Mouse (Mus musculus) forebrain, embryonic 14.5 days (tissue): ENCODE results near the gene Tas1r2. TPM values are rescaled to one million over a fixed set of nuclear protein-coding genes. Genes with fewer than 3 reads are reported as not detected.

Experiments used
- ATAC-seq: fragments of 200-750 bp; cut with Nextera tagmentation; 2 replicates; pipeline ENCODE4 v1.8.0; 2017; ENCODE audit warnings: mild to moderate bottlenecking, moderate library complexity
- DNase-seq: peaks from one replicate; pipeline ENCODE4 v3.0.0-alpha.2; 2015; ENCODE audit warnings: low spot score
- H3K27ac ChIP-seq: fragments of 300-500 bp; sonication (generic); 2 replicates; pipeline ENCODE4 v1.5.1; 2014; ENCODE audit warnings: low read depth, mild to moderate bottlenecking, control low read depth, low read length, moderate library complexity
- H3K27me3 ChIP-seq: fragments of 300-500 bp; sonication (generic); replicated peaks from 2 replicates; pipeline ENCODE4 v1.6.1; 2014; ENCODE audit warnings: low read length, control low read depth, mixed read lengths; ENCODE audit not compliant: control insufficient read depth, insufficient read depth
- H3K36me3 ChIP-seq: fragments of 300-500 bp; sonication (generic); 2 replicates; pipeline ENCODE4 v1.6.1; 2014; ENCODE audit warnings: low read length, control low read depth; ENCODE audit not compliant: control insufficient read depth, insufficient read depth
- H3K4me1 ChIP-seq: fragments of 300-500 bp; sonication (generic); 2 replicates; pipeline ENCODE4 v1.6.1; 2014; ENCODE audit warnings: antibody characterized with exemption, low read length, control low read depth; ENCODE audit not compliant: control insufficient read depth, insufficient read depth
- H3K4me2 ChIP-seq: fragments of 300-500 bp; sonication (generic); 2 replicates; pipeline ENCODE4 v1.6.1; 2014; ENCODE audit warnings: mild to moderate bottlenecking, control low read depth, low read length
- H3K4me3 ChIP-seq: fragments of 300-500 bp; sonication (generic); 2 replicates; pipeline ENCODE4 v1.5.1; 2014; ENCODE audit warnings: low read depth, low read length, control low read depth
- H3K9ac ChIP-seq: fragments of 300-500 bp; sonication (generic); 2 replicates; pipeline ENCODE4 v1.6.1; 2014; ENCODE audit warnings: mild to moderate bottlenecking, low read length, control low read depth, moderate library complexity
- H3K9me3 ChIP-seq: fragments of 300-500 bp; sonication (generic); replicated peaks from 2 replicates; pipeline ENCODE4 v1.6.1; 2016; ENCODE audit warnings: low read length, control low read depth, mixed read lengths; ENCODE audit not compliant: control insufficient read depth
- WGBS: fragments of 180-500 bp; shearing (Covaris S2); extraction: QIAGEN DNeasy Blood & Tissue Kit; methylation state at CpG from one replicate; pipeline ENCODE4 v1.1.7; 2014; 5-methylcytosine and 5-hydroxymethylcytosine counted together
- polyA plus RNA-seq: library from polyadenylated mRNA; unstranded; fragments of >200 nt; fragmentation: Nextera tagmentation; extraction: Ambion mirVana; gene quantifications from 2 replicates; pipeline ENCODE4 v1.2.1, GENCODE M21; 2014

The Tas1r2 gene
- polyA plus RNA-seq, 1 experiment from 2014 or later: not detected

- H3K27me3 ChIP-seq: no peaks in the 10 kb centered on the region
- H3K9me3 ChIP-seq: no peaks in the 10 kb centered on the region
- no peak overlapping the region for H3K4me3 ChIP-seq
- no peak overlapping the region for H3K4me2 ChIP-seq
- DNase-seq: no peak
- WGBS: 75% methylated on average over 22 of the region's 22 CpGs
- ATAC-seq: no peak
- no peaks in the 10 kb centered on the region for H3K4me1 ChIP-seq
- no peak overlapping the region for H3K27ac ChIP-seq
- no peak overlapping the region for H3K9ac ChIP-seq
- H3K36me3 ChIP-seq: no peaks in the 10 kb centered on the region
Measured at GRCm38 (mm10) chr4:139683728-139684638, 30.6 kb downstream of the Tas1r2 start.

GRCm38 (mm10) chr4:139684639-139685017 is 31.3 kb downstream of the Tas1r2 start:
- DNase-seq (peak; percentile 79), ATAC-seq (0 out of 2 replicates have a peak, but pooled peaks have one; percentile 44)
- Histone ChIP-seq H3K4me1 (no peaks in the 10 kb centered on the region), H3K27me3 (no peaks in the 10 kb centered on the region), H3K27ac (no peak overlapping the region), H3K4me2 (no peak overlapping the region), H3K9ac (no peak overlapping the region), H3K9me3 (no peaks in the 10 kb centered on the region), H3K36me3 (no peaks in the 10 kb centered on the region), H3K4me3 (no peak overlapping the region)
- WGBS: 6% methylated on average over 3 of the region's 3 CpGs

- H3K9me3 ChIP-seq: no peaks in the 10 kb centered on the region
- 48% methylated on average over 9 of the region's 9 CpGs for WGBS
- no peak overlapping the region for H3K9ac ChIP-seq
- ATAC-seq (no peak), DNase-seq (no peak)
- no peak overlapping the region for H3K4me2 ChIP-seq
- H3K27me3 ChIP-seq: no peaks in the 10 kb centered on the region
- H3K4me3 ChIP-seq: no peak overlapping the region
- H3K4me1 ChIP-seq: no peaks in the 10 kb centered on the region
- H3K27ac ChIP-seq: no peak overlapping the region
- no peaks in the 10 kb centered on the region for H3K36me3 ChIP-seq
Measured at GRCm38 (mm10) chr4:139688058-139688457, 34.7 kb downstream of the Tas1r2 start.

GRCm38 (mm10) chr4:139689627-139690269 is 36.4 kb downstream of the Tas1r2 start:
- DNase-seq (peak; percentile 35), ATAC-seq (no peak)
- H3K27ac ChIP-seq: no peak overlapping the region
- no peaks in the 10 kb centered on the region for H3K4me1 ChIP-seq
- H3K9me3 ChIP-seq: no peaks in the 10 kb centered on the region
- H3K27me3 ChIP-seq: no peaks in the 10 kb centered on the region
- no peak overlapping the region for H3K4me3 ChIP-seq
- no peaks in the 10 kb centered on the region for H3K36me3 ChIP-seq
- no peak overlapping the region for H3K4me2 ChIP-seq
- H3K9ac ChIP-seq: no peak overlapping the region
- WGBS: 31% methylated on average over 7 of the region's 7 CpGs

GRCm38 (mm10) chr4:139693315-139693714 is 40.0 kb downstream of the Tas1r2 start:
- Histone ChIP-seq H3K27me3 (no peaks in the 10 kb centered on the region), H3K4me3 (no peak overlapping the region), H3K36me3 (no peaks in the 10 kb centered on the region), H3K9ac (no peak overlapping the region), H3K27ac (no peak overlapping the region), H3K4me1 (no peaks in the 10 kb centered on the region), H3K9me3 (no peaks in the 10 kb centered on the region), H3K4me2 (no peak overlapping the region)
- 12% methylated on average over 5 of the region's 5 CpGs for WGBS
- ATAC-seq (no peak), DNase-seq (no peak)

GRCm38 (mm10) chr4:139697755-139698154 is 44.4 kb downstream of the Tas1r2 start:
- Histone ChIP-seq H3K4me2 (no peak overlapping the region), H3K27me3 (no peaks in the 10 kb centered on the region), H3K9me3 (no peaks in the 10 kb centered on the region), H3K4me1 (no peaks in the 10 kb centered on the region), H3K27ac (no peak overlapping the region), H3K4me3 (no peak overlapping the region), H3K36me3 (no peaks in the 10 kb centered on the region), H3K9ac (no peak overlapping the region)
- DNase-seq: no peak
- no peak for ATAC-seq
- 7% methylated on average over 9 of the region's 9 CpGs for WGBS

GRCm38 (mm10) chr4:139698602-139699001 is 45.3 kb downstream of the Tas1r2 start:
- Histone ChIP-seq H3K4me2 (no peak overlapping the region), H3K27me3 (no peaks in the 10 kb centered on the region), H3K36me3 (no peaks in the 10 kb centered on the region), H3K4me1 (no peaks in the 10 kb centered on the region), H3K9me3 (no peaks in the 10 kb centered on the region), H3K4me3 (no peak overlapping the region), H3K27ac (no peak overlapping the region), H3K9ac (no peak overlapping the region)
- ATAC-seq: no peak
- DNase-seq: no peak
- 62% methylated on average over 8 of the region's 8 CpGs for WGBS

GRCm38 (mm10) chr4:139702914-139703313 is 49.6 kb downstream of the Tas1r2 start:
- no peak for ATAC-seq
- DNase-seq: no peak
- Histone ChIP-seq H3K27ac (no peak overlapping the region), H3K9ac (no peak overlapping the region), H3K27me3 (no peaks in the 10 kb centered on the region), H3K4me3 (no peak overlapping the region), H3K4me2 (no peak overlapping the region), H3K4me1 (no peaks in the 10 kb centered on the region), H3K36me3 (no peaks in the 10 kb centered on the region), H3K9me3 (no peaks in the 10 kb centered on the region)
- WGBS: 73% methylated on average over 4 of the region's 4 CpGs

- Histone ChIP-seq H3K9me3 (no peaks in the 10 kb centered on the region), H3K27me3 (no peaks in the 10 kb centered on the region), H3K4me1 (no peaks in the 10 kb centered on the region), H3K36me3 (no peaks in the 10 kb centered on the region), H3K4me2 (no peak overlapping the region), H3K27ac (no peak overlapping the region), H3K4me3 (no peak overlapping the region), H3K9ac (no peak overlapping the region)
- 84% methylated on average over 11 of the region's 11 CpGs for WGBS
- DNase-seq (no peak), ATAC-seq (no peak)
Measured at GRCm38 (mm10) chr4:139703468-139703867, 50.1 kb downstream of the Tas1r2 start.
